Mouse (Mus musculus) cerebellum, postnatal 4 days (tissue): Measurements from ENCODE around the gene Hist2h3b.

Experiments used
- DNase-seq, 2 experiments: peaks; one replicate each; pipeline ENCODE4 v3.0.0; 2022; ENCODE audit warnings: low spot score in 2 of 2, mixed read lengths in 1 of 2

Gene Hist2h3b

DNA sequence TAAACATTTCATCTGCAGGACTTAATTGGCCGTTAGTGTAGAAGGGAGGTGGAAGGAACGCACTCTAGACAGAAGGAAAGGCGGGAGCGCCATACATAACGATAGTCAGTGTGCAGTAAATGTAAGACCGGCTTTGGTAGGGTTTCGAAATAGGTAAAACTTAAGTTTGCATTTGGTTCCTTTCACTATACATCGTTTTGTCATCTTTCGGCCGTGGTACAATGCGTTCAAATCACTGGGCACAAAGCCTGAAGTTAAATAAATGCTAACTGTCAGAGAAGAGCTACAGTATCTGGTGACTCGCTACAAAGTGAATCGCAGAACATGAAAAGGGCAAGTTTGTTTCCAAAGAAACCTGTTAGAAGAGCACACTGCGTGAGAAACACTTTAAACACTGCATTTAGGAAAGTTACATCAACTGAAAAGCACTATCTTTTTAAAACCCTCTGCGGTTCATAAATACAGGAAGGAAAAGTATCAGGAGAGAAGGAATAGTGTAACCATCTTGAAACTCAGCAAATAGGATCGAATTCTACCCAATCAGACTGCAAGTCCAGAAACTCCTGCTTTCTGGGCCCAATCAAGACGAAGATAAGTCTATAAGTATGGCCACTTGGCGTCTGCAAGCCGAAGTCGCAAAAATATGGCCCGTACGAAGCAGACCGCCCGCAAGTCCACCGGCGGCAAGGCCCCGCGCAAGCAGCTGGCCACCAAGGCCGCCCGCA is at the start of gene Hist2h3b:
Gene Hist2h3b (plus strand): TSS at position 604 of the 725 bp plus-strand sequence.
- DNase-seq, result peak; percentile 58 to 77

- peak in 1 of 2 experiments; percentile 11 for DNase-seq
These were observed 49.2 kb upstream of the Hist2h3b start for GRCm38 (mm10) chr3:96219191-96219641.

GRCm38 (mm10) chr3:96219661-96220130 is 48.8 kb upstream of the Hist2h3b start, which contains the start of the genes Bola1 and Hist2h2ab:
Gene Bola1 (minus strand): TSS chr3:96219709.
Gene Hist2h2ab (plus strand): TSS chr3:96219865.
- peak; percentile 43 to 63 for DNase-seq

GRCm38 (mm10) chr3:96220131-96220764 is 48.2 kb upstream of the Hist2h3b start:
- peak in 1 of 2 experiments; percentile 63 for DNase-seq

- peak; percentile 37 to 47 for DNase-seq
These were observed 47.5 kb upstream of the Hist2h3b start, which contains the start of the genes Hist2h2ac and Hist2h2be for GRCm38 (mm10) chr3:96220765-96221639. Gene Hist2h2ac (minus strand): TSS chr3:96220880. Gene Hist2h2be (plus strand): TSS chr3:96221119.

GRCm38 (mm10) chr3:96221640-96222038 is 46.8 kb upstream of the Hist2h3b start:
- DNase-seq, result no peak

DNA sequence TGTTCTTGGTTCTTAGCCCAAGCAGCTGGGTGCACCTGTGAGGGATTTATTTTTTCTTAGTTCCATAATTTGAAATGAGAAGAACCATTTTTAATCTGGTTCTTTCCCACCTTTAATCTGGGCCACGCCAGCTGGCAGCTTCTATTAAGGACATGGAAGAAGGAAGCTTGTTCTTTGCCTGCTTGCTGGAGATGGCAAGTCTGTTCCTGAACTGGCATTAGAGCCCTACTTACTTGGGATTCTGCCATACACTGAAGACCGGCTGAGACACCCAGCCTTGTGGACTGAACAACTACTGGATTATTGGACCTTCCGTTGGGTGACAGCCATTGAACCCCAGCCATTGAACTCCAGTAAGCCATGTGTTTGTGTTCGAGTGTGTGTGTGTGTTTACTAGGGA is 45.7 kb upstream of the Hist2h3b start:
- no peak for DNase-seq

DNA sequence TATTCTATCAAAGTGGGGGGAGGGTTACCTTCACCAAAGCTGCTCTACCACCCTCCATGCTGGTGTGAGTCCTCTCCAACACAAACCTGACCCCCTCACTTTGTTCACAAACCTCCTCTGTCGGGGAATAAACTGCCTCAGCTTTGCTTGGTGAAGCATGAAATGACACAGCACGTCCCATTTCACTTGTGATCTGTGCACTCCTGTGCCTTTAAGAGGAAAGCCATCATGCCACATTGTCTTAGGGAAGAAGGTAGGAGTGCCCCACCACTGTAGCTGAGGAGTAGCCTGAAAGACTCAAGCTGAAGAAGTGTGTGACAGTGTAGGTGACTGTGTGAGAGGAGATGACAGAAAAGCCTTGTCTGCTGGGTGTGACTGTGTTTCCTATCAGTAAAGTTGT is 43.0 kb upstream of the Hist2h3b start:
- DNase-seq, result no peak

DNA sequence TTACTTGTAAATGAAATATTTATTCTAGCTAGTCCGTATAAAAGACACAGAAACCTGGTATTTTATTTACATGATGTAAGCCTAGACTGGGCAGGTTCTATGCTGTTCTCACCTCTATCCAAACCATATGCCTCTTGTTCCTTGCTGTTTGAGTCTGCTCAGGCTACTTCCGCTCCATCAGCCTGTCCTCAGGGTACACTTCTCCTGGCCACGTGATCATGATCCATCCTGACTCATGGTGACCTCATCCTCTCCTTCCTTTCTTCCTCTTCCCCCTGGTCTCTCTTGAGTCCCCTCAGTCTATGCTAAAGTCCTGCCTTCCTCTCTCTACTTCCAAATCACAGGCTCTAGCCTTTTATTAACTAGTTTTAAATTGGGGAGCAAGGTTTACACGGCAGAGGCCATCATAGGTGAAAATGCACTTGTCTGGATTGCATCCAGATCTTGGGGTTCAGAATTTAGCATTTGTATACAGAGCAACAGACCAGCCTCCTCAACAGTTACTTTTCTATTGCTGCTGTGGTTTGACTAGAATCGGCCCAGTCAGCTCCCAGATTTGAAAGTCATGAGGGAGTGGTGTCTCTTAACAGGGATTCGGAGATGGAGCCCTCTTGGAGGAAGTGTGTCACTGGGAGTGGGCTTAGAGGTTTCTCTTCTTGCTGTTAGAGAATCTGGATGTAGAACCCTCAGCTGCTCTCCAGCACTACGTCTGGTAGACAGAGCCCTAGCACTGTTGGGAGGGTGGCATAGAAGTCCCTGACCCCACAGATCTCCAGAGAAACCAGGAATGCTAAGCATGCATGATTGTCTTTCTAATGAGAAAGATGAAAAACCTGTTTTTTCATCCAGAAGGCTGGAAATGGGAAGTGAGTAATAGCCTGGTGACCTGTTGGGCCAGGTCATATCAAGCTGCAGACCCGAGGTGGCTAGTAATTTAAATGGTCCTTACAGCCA is 41.5 kb upstream of the Hist2h3b start:
- DNase-seq, result no peak

DNA sequence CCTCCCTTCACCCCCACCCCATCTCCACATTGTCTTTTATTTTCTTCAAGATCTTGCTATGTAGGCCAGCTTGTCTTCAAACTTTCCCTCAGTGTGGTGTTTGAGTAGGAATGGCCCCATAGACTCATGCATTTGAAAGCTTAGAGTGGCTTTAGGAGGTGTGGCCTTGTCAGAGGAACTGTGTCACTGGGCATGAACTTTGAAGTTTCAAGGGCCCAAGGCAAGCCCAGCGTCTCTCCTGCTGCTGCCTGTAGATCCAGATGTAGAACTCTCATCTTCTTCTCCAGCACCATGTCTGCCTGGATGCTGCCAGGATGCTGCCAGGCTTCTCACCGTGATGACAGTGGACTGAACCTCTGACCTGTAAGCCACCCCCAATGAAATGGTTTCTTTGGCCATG is 39.6 kb upstream of the Hist2h3b start:
- DNase-seq, result no peak

DNA sequence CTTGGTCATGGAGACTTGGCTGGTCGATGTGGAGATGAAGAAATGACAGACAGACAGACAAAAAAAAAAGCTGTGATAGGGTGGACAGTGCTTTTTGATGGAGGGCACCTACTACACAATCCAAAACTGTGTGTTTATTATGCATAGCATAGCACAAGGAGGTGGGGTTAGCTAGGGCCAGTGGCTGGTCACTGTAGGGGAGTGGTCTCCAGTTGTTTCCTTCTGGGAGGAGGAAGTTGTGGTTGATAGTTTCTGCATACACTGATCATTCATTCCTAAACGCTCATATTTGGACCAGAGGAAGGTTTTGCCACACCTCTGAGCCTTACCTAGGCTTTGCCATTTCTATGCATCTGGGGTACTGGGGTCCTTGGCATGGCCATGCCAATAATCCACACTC is 38.0 kb upstream of the Hist2h3b start:
- no peak for DNase-seq

- DNase-seq, result no peak
These were observed 37.3 kb upstream of the Hist2h3b start for GRCm38 (mm10) chr3:96230910-96231757.

DNA sequence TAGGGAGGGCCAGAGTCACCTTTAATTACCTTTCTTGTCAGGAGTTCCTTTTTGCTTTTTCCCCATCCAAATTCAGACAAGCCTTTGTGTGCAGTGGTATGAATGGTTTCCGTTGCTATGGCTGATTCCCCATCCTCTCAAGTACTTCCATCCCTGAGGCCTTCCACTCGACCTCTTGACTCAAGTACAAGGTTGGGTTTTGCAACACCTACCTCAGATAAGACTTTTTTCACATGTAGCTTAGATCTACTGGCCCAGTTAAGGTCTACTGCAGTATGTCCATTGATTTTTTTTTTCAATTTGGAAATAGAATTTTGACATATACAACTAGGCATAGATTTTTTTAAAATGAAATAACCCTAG is 36.7 kb upstream of the Hist2h3b start:
- no peak for DNase-seq

- no peak for DNase-seq
These were observed 33.5 kb upstream of the Hist2h3b start for GRCm38 (mm10) chr3:96234914-96235313.

DNA sequence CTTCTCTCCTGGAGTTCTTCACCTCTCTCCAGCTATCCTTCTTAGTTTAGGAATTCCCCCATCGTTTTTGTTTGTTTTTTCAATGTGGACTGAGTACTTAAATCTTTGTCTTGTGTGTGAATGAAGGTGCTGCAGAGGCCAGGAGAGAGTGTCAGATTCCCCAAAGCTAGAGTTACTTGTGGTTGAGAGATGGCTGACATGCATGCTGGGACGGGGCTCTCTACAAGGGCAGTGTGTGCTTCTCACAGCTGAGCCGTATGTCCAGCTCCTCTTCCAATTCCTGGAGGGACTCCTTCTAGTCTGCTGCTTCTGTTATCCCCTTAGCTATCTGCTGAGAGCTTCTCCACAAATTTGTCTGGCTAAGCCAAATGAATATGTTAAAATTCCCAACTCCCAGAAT is 32.6 kb upstream of the Hist2h3b start:
- no peak for DNase-seq

DNA sequence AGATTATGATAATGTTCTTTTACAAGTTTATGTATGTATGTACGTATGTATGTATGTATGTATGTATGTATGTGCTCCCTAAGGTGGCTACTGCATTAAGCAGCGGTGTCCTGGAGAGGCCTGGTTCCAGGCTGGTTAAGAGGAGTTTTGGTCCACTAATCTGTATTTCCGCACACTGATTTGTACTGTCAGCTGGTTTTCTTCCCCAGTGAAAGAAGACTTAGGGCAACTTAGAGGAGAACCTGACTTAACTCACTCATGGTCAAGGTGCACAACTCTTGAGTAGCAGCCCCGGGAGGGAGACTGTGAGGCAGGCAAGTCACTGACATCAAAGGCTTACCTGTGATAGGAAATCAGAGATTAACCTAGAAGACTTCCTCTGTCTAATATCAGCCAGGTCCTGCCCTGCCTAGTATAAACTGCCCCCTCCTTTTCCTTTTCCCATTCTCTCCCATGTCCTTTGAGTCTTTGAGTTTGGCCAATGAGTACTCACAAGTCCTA is 31.6 kb upstream of the Hist2h3b start:
- no peak for DNase-seq

GRCm38 (mm10) chr3:96237335-96237903 is 31.0 kb upstream of the Hist2h3b start:
- no peak for DNase-seq

GRCm38 (mm10) chr3:96237904-96238511 is 30.4 kb upstream of the Hist2h3b start:
- no peak for DNase-seq
